Mouse (Mus musculus) ZHBTc4 (cell line): Measurements from ENCODE around the gene Gp1ba.
A peak's percentile ranks its signal among the peaks of the same experiment; 100 is the strongest.

ENCODE experiments used
- DNase-seq: peaks from one replicate; pipeline ENCODE4 v3.0.0-alpha.2; 2011; ENCODE audit warnings: low read depth, low spot score

Gp1ba gene

DNA sequence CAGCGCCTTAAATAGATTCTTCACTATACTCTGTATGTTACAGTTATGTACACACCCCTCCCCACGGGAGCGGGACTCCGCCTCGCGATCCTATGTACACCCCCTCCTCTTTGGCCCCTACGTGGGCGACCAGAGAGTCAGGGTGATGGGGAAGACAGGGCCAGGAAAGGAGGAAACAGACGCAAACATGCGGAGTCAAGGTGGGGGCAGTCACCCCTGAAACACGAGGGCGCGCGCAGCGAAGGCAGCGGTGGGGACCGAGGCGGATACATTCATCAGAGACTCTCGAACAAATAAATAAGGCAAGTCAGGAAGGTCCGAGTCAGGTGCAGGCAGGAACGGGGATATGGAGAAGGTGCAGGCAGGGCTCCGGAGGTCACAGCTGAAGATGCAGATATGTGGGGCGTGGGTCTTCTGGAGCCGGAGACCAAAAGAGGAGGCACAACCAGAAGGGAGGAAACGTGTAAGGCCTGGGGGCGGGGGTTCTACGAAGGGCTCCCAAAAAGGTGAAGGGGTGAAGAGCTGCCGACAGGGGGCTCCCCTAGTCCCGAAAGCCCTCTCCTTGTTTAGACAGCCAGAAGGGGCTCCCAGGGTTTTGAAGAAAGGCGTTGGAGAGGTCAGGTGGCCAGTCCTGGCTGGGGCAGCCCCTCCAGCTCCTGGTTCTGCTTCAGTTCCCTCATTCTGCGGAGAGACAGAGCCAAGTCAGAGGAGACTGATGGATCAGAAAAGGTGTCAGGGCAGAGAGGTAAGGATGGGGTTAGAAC lies 30.8 kb downstream of the Gp1ba start:
- peak; percentile 87 for DNase-seq

DNA sequence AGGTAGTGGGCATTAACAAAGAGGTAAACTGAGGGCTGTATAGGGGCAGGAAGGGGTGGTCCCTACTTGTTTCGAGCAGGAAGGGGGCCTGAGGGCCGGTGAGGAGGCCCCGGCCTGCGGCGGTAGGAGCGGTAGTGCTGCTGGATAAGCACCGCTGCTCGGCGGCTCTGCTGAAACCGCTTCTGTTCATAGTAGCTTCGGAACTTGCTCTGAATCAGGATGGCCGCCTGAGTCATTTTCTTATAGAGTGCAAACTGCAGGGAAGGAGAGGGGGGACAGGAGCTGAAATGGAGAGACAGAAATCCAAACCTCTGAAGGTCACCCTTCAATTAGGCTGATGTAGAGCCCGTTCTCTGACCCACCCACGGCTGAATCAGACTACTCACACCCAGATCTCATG lies 31.6 kb downstream of the Gp1ba start:
- DNase-seq = no peak

DNA sequence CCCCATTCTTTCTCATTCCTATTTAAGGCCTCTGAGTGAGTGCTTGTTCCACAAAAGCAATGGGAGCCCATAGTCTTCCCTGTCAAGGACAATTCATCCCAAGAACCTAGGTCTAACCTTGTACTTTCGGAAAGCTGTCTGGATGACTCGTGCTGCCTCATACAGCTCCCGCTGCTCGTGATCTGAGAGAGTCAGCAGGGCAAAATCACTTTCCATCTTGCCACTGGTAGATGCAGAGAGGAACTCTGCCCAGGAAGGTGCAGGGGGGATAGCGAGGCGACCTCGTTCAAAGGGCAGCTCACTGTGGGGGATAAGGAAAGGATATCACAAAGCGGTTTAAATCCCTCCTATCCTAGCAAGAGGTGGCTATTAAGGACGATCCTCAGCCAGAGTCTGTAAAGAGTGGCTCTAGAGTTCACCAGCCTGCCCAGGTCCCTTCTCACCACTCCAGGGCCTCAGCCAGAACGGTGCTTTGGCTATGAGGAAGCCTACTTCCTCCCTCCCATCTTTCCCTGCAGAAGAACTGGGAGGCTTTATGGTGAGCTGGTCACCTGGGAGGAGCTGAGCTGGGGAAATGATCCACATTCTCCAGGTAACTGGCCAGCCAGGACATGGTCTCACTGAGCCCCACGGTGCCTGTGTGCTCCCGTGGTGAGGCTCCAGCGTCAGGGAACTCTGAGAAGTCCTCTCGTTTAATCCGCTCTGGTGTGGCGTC lies 32.6 kb downstream of the Gp1ba start:
- no peak for DNase-seq

DNA sequence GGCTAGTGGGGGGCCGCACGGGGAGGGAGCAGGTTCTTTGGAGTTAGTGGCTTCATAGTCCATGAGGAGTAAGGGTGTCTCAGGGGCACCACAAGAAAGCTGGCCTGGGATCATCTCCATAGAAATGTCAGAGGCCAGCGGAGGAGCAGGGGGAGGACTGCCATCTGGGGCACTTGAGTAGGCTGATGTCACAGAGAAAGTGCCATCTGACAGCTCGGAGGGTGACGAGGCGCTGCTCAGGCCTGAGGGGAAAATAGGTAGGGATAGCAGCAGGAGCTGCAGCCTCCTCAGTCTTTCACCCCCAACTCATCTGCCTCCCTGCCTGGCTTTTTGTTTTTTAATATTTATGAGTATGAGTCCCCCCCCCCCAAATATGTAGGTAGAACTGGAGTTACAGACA lies 35.1 kb downstream of the Gp1ba start:
- no peak for DNase-seq

DNA sequence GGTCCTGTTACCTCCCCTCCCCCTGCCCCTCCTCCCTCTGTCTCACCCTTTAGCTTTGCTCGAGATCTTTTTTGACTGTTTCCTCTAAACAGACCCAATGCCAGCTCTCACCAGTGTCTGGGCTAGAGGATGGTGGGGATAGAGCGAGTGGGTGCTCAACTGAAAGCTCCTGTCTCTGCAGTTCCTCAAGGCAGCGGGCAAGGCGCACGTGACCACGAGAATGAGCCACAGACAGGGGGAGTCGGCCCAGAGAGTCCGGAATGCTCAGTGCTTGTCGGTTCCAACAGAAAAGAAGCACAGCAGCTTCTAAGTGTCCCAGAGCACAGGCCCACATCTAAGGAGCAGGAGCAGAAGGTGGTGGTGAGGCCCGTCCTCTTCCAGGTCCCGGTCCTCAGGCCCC lies 35.6 kb downstream of the Gp1ba start:
- peak; percentile 43 for DNase-seq

DNA sequence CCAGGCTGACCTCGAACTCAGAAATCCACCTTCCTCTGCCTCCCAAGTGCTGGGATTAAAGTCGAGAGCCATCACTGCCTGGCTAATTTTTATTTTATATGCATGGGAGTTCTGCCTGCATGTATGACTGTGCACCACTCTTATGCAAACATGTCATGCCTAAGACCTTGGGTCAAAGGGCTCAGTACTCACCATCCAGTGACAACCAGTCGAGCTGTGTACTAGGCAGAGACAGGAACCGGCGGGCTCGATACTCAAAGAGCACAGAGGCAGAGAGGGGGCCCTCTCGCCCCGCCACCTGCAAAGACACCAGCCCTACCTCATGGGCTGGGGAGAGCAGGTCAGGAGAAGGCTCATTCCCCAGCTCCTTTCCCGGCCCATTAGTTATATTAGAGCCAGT lies 39.2 kb downstream of the Gp1ba start:
- no peak for DNase-seq

DNA sequence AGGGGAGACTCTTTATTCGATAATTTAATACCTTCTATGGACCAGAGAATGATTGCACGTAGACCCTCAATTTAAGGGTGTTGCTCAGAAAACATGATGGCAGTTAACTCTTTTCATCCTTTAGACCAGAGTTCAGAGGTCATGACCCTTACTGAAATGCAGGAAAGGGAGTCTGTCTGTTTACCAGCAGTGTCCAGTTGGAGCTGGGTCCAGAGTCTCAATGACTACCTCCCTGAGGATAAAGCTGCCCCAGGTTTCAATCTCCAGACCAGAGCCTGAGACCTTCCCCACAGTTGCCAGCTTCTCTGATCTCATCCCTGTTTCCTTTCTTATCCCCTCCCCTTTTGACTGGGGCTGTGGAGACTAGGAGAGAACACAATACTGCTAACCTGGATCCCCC lies 39.7 kb downstream of the Gp1ba start:
- no peak for DNase-seq

DNA sequence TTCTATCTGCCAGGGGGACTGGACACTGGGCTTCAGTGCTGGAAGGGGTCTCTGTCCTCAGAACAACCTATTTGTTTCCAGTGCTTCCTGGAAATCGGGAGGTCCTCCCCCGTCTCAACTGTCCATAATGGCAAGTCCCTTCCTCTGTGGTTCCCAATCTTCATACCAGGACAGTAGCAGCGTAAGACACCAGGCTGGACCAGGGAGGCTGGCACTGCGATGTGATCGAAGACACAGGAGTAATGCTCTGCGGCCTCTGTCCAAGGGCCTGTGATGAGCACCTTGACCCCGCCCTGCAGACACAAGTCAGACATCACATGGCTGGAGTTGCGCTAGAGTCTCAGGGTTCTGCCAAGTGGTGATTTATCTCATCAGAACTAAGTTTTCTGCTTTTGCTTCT lies 40.4 kb downstream of the Gp1ba start:
- no peak for DNase-seq

DNA sequence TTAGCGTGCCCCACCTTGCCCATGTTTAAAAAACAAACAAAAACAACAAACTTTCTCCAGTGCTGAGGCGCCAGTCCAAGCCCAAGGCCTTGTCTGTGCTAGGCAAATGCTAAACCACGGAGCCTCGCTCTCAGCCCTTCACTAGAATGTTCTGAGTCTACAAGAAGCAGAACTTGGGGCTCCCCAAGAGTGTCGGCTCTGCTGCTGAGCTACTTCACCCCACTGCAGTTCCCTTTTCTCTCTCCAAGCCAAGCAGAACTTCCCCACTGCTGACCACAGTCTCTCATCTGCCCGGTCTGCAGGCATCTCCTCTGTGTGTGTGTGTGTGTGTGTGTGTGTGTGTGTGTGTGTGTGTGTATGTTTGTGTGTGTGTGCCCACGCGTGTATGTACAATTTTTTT lies 41.0 kb downstream of the Gp1ba start:
- DNase-seq = no peak

DNA sequence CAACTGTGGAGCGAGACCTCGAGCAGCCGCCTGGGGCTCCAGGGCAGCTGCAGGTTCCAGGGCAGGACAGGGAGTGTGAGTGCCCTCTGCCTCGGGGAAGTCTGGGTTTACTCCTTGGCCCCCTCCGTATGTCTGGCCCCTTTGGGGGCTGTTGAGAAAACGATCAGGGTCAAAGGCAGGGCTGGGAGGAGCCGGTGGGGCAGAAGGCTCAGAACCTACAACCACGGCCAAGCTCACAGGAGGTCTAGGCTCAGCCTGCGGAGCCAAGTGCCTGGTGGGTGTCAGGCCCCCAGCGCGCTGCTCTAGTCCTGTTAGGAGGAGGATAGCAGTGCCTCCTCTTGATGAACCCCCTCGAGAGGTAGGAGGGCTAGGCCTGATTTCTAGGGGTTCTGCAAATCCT lies 42.2 kb downstream of the Gp1ba start:
- DNase-seq = no peak

DNA sequence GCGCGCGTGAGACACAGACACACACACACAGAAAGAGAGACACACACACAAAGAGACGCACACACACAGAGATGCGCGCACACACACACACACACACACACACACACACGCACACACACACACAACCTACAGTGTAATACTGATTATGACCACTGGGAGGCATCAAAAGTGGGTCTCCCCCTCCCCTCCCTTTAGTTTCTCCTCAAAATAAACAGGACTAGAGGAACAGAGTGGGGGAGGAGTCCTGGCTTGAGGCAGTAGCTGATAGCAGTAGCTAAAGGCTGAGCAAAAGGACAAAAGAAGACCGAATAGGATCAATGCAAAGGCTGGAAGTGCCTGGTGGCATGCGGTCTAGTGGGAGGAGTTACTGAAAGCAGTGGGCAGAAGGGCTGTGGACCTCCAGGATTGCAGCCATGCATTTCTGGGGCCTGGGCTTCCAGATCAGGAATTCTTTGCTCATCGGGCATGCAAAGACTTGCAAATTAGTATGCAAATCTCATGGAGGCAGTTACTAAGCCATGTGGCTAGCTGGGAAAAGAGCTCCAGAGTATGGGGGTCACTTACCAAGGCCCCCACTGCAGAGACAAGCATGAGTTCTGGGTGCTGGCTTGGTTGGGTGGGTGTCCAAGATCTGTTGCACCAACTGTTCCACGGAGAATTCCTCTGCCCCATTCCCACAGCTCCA lies 43.1 kb downstream of the Gp1ba start:
- DNase-seq = peak; percentile 92

DNA sequence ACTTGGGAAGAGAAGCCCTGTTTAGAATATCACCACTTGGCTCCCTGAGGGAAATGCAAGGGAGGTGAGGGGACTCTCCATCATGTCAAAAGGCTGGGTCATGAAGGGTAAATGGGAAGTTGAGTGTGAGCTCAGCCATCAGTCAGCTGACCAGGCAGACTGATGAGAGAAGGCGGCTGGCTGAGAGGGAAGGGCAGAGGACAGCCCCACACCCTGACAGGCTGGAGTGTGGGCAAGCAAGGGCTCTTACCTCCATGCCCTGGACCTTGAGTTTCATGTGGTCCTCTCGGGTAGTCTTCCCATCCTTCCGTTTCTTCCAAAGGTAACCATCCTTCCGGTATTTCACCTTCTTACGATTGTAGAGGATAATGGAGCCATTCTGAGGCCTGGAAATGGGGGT lies 44.7 kb downstream of the Gp1ba start:
- no peak for DNase-seq

DNA sequence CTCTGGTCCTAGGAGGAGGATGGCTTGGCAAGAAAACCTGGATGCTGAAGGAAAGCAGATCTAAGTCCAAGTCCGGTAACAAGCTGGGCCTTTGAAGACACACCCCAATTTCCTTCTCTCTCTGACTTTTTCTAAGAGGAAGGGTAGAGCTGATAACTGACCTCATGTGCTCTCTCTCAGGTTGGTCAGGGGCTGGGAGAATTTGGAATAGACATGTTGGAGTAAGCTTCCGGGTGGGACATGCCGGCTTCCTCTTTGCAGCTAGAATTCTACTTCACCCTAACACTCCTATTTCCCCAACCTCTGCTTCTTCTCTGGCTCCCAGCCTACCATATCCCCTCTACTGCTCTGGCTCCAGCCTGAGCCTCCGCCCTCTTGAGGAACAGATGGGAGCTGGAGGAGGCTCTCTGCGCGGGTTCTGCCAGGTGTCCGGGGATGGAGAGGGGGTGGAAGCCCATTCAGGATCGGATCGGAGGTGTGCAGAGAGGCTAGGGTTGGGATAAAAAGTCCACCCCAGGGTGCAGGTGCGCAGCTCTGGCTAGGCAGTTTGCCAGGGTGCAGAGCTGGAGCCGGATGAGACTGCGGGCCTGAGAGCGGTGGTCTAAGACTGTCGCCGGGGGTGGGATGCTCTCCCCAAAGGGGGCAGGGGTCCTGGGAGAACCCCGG lies 48.1 kb downstream of the Gp1ba start:
- DNase-seq = peak; percentile 62

DNA sequence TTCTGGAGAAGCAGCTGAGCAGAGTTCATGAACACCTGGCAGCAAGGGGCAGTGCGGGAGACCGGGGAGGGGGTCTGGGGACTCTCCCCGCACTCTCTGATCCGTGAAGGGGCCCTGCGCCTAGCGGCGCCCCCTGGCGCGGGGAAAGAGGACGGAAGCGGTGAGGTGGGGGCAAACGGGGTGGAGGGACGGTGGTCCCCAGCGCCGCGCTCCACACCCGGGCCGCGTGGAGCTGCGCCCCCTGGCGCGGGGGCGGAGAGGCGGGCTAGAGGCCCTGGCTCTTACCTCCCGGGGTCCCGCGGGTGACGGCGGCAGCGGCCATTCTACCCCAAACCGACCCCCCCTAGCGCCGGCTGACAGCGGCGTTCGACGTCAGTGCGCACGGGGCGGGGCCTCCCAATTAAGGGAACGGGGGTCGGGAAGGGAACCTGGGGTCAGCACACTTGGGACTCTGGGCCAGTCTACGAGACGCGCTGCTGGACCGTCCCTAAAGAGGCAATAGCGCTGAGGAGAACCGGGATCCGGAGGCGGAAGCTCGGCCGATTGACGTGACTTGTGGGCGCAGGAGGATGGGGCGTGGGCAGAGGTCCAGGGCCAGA lies 48.8 kb downstream of the Gp1ba start, which contains the start of gene Camta2:
Camta2 (minus strand) TSS at position 505 of the 599 bp plus-strand sequence.
- peak; percentile 73 for DNase-seq

DNA sequence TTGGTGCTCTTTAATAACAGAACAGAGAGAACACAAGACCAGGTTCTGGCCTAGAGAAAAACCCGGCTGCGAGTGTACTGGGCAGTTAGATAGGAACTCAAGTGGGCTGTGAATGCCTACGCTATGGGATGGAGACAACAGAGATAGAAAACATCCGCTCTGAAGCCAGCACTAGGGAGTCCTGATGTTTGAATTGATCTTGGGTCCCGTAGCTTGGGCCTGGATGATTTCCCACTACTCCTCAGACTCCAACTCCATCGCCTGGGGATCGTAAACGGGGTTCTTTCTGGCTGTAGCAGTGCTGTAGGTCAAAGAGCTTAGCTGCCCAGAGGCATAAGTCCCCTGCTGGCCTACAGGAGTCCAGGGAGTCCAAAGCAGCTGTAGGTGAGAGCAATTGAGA lies 49.5 kb downstream of the Gp1ba start:
- DNase-seq = no peak

DNA sequence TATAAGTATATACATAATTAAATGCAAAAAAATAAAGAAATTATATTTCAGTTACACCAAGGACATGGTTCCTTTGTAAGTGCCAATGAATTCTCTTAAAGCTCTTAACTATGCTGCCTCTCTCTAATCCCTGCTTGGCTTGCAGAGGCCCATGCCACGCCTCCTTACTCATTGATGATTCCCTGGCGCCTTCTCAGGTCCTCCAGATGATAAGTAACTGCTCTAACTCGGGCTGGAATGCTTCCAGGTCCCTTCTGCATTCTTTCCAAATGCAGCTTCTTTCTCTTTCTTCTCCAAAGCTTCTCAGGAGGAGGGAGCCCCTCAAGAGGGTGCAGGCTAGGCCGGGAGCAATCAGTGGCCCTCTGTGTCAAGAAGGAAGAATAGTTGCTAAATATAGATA lies 50.7 kb downstream of the Gp1ba start:
- no peak for DNase-seq
